Mouse (Mus musculus) left cerebral cortex, adult 11 months (tissue): ENCODE measurements around the gene Tmem82.
A peak's percentile ranks its signal among the peaks of the same experiment; 100 is the strongest.
"Not testable (repeated sequence)": the region's sequence is repeated elsewhere in the genome, so short reads cannot be mapped to it uniquely, and the experiment has no call there.

ENCODE experiments used
- DNase-seq: peaks from one replicate; pipeline ENCODE4 v3.0.0; 2022; ENCODE audit warnings: low spot score

The Tmem82 gene

DNA sequence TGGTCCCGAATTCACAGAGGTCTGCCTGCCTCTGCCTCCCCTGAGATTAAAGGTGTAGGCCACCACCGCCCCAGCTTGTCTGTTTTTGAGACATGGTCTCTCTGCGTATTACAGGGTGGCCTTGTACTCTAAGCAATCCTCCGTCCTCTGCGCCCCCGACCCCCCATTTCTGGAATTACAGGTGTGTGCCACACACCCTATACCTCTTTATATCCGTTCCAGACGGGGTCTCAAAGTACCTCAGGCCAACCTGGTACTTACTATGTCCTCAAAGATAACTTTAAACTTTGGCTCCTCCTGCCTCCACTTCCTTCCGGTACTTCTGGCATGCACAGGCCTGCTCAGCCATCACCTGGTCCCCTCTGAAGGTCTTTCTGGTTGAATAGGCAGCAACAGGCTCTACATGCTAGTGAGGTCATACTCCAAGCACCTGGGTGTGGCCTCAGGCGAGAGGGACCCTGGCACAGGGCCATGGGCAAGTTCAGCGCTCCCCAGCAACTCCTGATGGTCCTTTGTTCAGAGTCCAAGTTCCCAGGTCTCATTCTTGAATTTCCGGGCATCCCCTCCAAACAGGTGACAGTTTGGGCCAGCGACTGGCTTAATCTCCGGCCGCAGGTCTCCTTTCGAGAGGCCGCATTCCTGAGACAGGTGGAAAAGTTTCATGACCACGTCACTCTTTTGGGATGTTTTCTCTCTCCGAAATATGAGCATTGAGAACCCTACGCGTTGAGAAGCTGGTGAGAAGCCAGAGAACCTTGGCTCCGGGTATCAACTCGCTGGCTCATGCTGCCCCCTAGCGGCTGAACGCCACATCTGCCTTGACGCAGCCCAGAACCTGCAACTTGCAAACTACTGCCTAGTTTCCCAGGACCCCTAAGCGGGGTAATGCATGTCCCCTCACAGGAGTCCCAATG, 43.4 kb downstream of the Tmem82 start:
- DNase-seq = peak; percentile 51

DNA sequence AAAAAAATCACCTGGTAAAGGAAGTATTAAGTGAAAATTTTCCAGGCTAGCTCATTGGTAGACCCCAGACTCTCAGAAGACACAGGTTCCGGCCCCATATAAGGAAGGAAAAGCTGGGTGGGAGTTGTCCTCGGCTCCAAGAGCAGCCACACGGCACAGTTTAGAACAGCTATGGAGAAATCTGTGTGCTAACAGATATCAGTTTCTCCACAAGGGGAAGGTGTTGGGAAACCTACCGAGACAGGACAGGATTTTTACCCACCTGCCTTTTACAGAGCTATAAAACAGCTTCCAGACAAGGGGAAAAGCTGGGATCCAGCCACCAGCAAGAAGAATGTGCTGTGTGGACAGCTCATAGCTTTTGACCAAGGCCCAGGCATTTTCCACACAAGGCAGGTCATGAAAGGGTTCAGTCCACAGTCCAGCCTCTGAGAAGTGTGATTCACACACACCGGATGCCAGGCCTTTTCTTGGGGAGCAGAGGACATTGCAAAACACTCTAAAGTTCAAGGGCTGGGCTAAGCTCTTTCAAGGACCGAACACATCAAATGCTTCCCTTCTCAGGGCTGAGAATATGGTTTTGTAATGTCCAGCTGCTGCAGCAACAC, 45.0 kb downstream of the Tmem82 start:
- no peak for DNase-seq

DNA sequence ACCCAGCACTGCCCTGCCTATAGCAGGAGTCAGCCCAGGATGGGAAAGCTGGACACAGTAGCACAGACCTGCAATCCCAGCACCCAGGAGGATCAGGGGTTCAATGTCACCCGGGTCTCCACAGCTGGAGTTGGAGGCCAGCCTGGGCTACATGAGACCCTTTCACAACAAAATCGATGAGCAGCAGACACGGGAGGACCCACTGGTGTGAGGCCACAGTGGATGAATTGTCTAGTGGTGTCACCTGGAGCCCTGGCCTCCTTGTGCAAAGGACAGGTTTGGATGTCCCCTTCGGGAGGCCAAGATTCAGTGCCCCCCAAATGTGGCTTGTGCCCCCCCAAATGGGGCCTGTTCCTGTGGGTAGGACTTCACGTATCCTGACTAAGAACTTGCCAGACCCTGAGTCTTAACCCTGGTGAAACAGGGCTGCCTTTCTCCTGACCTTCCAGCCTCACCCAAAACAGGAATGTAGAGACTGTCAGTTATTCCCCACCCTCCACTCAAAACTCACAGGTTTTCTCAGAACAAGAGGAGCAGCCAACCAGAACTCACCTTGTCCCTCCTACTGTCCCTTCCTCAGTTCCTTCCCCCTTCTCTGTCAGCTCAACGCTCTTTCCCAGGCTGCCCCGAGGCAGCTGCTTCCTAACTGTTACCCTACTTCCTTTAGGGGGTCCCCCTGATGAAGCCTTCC, 45.6 kb downstream of the Tmem82 start:
- no peak for DNase-seq

DNA sequence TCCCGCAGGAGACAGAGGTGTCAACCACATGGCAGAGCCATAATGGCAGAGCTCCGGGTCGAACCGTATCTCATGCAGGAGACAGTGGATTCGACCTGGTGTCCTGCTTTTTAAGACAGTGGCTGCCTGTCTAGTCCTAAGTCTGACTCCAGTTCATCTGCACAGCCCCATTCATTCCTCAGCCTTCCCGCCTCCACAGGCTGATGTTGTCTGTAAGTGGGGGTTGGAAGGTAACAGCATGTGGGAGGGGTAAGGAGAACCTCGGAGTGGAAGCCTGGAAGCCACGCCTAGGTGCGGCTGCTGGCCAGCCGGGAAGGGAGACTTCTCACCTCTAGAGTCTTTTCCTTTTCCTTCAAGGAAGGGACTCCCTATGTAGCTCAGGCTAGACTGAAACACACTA, 46.5 kb downstream of the Tmem82 start:
- no peak for DNase-seq

DNA sequence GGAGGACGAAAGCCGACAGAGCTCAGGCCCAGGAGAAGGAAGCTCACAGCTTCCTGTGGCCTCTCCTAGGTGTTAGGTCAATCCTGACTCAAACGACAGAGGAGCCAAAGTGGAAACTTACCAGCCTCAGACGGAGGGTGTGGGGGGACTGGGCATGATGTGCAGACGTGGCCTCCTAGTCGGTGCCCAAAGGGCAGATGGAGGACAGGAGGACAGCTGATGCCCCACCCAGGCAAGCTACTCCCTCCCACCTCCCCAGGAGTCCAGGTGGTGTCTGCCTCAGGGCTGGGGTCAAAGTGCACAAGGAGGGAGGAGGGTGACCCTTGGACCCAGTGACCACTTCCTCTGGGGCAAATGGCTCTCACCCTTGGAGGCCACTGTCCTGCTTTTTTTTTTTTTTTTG, 47.1 kb downstream of the Tmem82 start:
- DNase-seq = no peak

DNA sequence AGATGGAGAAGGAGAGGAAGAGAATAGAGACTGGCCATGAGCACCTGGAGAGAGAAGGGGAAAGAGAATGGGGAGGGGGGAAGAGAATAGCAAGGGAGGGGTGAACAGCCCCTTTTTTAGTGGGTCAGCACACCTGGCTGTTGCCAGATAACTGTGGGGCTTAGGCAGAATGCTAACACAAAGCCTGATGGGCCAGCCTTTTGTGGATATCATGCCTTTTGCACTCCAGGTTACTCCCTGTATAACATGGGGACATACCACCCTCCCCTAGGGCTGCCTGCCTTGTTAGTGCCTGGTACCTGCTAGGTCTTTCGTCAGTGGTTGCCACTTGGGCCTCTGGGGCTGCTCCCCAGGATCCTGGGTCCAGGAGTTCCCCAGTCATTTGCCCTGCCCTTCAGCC, 47.6 kb downstream of the Tmem82 start:
- no peak for DNase-seq

DNA sequence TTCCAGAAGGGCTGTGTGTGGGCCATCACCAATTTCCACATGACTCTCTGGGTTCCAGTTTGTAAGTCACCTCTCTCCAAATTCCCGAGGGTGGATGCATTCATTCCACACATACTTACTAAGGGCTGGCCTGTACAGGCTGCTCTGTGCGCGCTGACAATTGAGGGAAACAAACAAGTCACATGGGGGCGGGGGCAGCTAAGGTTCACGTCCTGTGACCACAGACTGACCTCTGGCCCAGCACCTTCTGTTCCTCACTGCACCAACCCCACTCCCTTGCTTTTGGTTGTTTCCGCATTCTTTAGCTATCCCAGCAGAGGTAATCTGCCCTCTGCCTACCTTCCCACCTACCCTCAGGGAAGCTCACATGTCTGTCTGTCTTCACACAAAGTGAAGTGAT, 48.4 kb downstream of the Tmem82 start:
- no peak for DNase-seq

DNA sequence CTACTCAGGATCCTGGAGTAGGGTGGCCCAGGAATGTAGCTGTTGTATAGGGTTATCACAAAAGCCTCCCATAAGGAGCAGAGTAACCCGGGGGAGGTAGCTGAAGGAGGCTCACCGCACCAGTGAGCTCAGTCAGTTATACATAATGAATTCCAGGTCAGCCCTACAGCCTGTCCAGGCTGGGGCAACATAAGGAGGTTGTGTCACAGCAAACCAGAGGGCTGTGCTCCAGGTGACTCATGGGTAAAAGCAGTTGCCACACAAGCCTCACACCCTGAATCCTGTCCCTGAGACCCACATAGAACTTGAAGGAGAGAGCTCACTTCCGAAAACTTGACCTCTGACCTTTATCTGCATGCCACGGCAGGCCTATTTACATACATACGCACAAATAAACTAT, 49.5 kb downstream of the Tmem82 start:
- DNase-seq = no peak

DNA sequence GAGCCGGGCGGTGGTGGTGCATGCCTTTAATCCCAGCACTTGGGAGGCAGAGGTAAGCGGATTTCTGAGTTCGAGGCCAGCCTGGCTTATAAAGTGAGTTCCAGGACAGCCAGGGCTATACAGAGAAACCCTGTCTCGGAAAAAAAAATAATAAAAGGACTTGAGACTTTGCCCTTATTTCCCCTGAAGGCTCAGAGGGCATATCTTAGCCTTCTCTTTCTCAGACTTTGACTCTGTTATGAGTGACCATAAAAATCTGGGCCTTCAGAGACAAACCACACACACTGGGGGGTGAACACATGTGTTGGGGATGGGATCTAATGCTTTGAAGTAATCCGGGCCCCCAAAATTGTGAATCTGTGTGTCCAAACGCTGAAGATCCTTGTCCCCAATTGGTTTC, 51.3 kb downstream of the Tmem82 start:
- DNase-seq = not testable (repeated sequence)

DNA sequence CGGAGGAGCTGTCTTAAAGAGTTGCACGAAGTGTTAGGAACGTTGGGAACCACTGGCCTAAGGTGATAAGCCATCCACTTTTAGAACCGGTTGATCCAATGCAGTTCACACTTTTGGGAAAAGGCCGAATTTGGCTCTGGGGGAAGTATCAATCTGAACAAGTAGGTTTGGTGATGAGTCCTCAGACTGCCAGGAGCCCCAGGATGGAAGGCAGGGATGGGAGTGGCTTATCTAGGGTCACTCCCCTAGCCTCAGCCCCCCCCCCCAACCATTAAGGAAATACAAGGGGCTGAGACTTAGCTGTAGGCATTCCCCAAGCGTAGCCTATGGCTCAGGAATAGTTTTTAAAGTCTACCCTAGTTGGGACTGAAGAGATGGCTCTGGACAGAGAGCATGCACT, 52.2 kb downstream of the Tmem82 start:
- DNase-seq = no peak

DNA sequence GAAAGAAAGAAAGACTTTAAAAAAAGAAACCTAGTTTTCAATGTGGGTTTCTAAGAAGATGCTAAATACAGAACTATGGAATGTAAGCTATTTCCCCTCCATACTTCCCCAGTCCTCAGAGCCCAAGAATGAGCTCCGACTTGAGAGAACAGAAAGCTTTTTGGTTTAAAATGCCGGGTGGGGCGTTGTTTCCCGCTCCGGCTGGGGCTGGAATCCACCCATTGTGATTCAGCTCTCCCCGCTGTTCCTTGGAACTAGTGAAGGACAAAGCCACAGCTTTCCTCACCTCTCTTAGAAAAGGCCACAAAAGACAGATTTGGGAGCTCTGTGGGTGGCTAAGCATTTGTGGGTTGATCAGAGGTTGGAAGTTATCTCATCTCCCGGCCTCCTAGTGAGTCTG, 53.1 kb downstream of the Tmem82 start:
- no peak for DNase-seq

DNA sequence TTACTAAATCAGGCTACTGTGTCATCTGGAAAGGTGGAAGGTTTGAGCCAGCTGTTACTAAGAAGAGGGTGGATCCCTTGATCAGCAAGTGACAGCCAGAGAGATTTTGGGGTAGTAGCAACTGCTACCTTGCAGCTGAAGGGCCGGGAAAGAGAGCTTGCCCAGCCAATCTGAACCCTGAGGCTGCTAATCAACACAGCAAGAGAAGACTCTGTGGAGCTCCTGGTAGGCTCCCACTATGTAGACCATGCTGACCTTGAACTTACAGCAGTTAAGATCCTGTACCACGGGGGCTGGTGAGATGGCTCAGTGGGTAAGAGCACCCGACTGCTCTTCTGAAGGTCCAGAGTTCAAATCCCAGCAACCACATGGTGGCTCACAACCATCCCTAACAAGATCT, 53.8 kb downstream of the Tmem82 start:
- DNase-seq = no peak

DNA sequence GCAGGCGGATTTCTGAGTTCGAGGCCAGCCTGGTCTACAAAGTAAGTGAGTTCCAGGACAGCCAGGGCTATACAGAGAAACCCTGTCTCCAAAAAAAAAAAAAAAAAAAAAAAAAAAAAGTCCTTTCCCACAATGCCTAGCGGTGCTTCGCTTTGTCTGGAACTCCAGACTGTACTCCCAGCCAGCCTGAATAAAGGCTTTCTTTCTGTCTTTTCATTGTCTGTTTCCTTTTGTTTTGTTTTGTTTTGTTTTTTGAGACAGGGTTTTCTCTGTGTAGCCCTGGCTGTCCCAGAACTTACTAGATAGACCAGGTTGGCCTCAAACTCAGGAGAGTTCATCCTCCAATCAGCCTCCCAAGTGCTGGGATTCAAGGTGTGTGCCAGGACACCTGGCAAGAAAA, 54.2 kb downstream of the Tmem82 start:
- no peak for DNase-seq
